Mouse (Mus musculus): Measurements from ENCODE around the gene Zfp940. TPM values are rescaled to one million over a fixed set of nuclear protein-coding genes. Genes with fewer than 3 reads are reported as not detected.

The Zfp940 gene
- total and polyA plus RNA-seq, 3 experiments, result 8.4 to 13.7 TPM; not detected in 1

- TF ChIP-seq ZC3H11A (IDR thresholded peaks at IDR 0.05; ENCODE audit: low read depth, low read length) (no peak), GATA1 (IDR thresholded peaks at IDR 0.05; ENCODE audit: low read depth, low read length) (0 out of 2 replicates have a peak, but pooled peaks have one; percentile 4), EP300 (IDR thresholded peaks at IDR 0.05; ENCODE audit: low read depth in 1 of 2, low read length in 2 of 2) (no peak), HCFC1 (IDR thresholded peaks at IDR 0.05; ENCODE audit: low read depth, low read length) (peak; percentile 92), TAL1 (IDR thresholded peaks at IDR 0.05; ENCODE audit: low read length) (no peak)
Observed at GRCm38 (mm10) chr7:29859532-29860517, 6.4 kb upstream of the Zfp940 start, which contains the start of gene Zfp420 (continued).

- peak; percentile 38 for DNase-seq (ENCODE audit: low read depth, low spot score)
- H3K9ac ChIP-seq (ENCODE audit: control insufficient read depth, low read depth, low read length, poor library complexity, severe bottlenecking), result peak overlapping the region; percentile 71
- peaks cover 0 to 2% of the 10 kb centered on the region in 2 experiments; a peak in 3 of 4 replicates for H3K4me1 ChIP-seq (ENCODE audit: control insufficient read depth in 1 of 2, insufficient read depth in 2 of 2, low read length in 2 of 2)
- H3K27ac ChIP-seq (ENCODE audit: control insufficient read depth, low read depth, low read length), result no peak overlapping the region; the same call in 1 of the 2 replicates
- H3K4me3 ChIP-seq (ENCODE audit: control insufficient read depth in 1 of 2, insufficient read depth in 1 of 2, low read depth in 2 of 2, low read length in 2 of 2), result peak overlapping the region; percentile 64 to 91
- no peaks in the 10 kb centered on the region for H3K9me3 ChIP-seq (replicated peaks; ENCODE audit: insufficient read depth, low read length)
- no peaks in the 10 kb centered on the region; a peak in 2 of 4 replicates for H3K36me3 ChIP-seq (ENCODE audit: control insufficient read depth in 1 of 2, insufficient read depth in 2 of 2, low read length in 2 of 2)
- H3K27me3 ChIP-seq (ENCODE audit: control insufficient read depth in 1 of 2, insufficient read depth in 2 of 2, low read length in 2 of 2), result no peaks in the 10 kb centered on the region
- H3K79me2 ChIP-seq (ENCODE audit: control insufficient read depth, insufficient read depth, low read length, poor library complexity), result no peaks in the 10 kb centered on the region; the same call in 1 of the 2 replicates
- no peak for TF ChIP-seq UBTF (IDR thresholded peaks at IDR 0.05; ENCODE audit: borderline replicate concordance, insufficient read depth, low read depth, low read length)
- TF ChIP-seq USF1 (IDR thresholded peaks at IDR 0.05; ENCODE audit: low read depth, low read length), result no peak
- TF ChIP-seq CTCF (IDR thresholded peaks at IDR 0.05 in 2 of 3, conservative IDR thresholded peaks at IDR 0.05 in 1 of 3; ENCODE audit: control insufficient read depth in 1 of 3, insufficient read depth in 1 of 3, low read depth in 2 of 3, low read length in 3 of 3, poor library complexity in 1 of 3, severe bottlenecking in 1 of 3), result no peak
- TF ChIP-seq POLR2AphosphoS5 (IDR thresholded peaks at IDR 0.05; ENCODE audit: borderline replicate concordance, low read depth, low read length), result no peak
- TF ChIP-seq CHD2 (IDR thresholded peaks at IDR 0.05; ENCODE audit: low read length), result no peak
- TF ChIP-seq NRF1 (IDR thresholded peaks at IDR 0.05; ENCODE audit: insufficient read depth, low read depth, low read length, poor library complexity, severe bottlenecking), result no peak
- no peak for TF ChIP-seq GABPA (IDR thresholded peaks at IDR 0.05; ENCODE audit: low read depth, low read length)
Observed at GRCm38 (mm10) chr7:29852831-29853218, 644 bp downstream of the Zfp940 start.

GRCm38 (mm10) chr7:29844616-29845015 is 8.9 kb downstream of the Zfp940 start:
- H3K9ac ChIP-seq (ENCODE audit: control insufficient read depth, low read depth, low read length, poor library complexity, severe bottlenecking), result no peak overlapping the region
- DNase-seq (ENCODE audit: low read depth, low spot score), result no peak
- H3K79me2 ChIP-seq (ENCODE audit: control insufficient read depth, insufficient read depth, low read length, poor library complexity), result no peaks in the 10 kb centered on the region
- peaks cover 0 to 4% of the 10 kb centered on the region in 2 experiments; a peak in 2 of 4 replicates for H3K36me3 ChIP-seq (ENCODE audit: control insufficient read depth in 1 of 2, insufficient read depth in 2 of 2, low read length in 2 of 2)
- H3K4me3 ChIP-seq (ENCODE audit: control insufficient read depth in 1 of 2, insufficient read depth in 1 of 2, low read depth in 2 of 2, low read length in 2 of 2), result no peak overlapping the region
- H3K4me1 ChIP-seq (ENCODE audit: control insufficient read depth in 1 of 2, insufficient read depth in 2 of 2, low read length in 2 of 2), result peaks cover 0 to under 1% of the 10 kb centered on the region in 2 experiments; a peak in 2 of 4 replicates
- H3K27me3 ChIP-seq (ENCODE audit: control insufficient read depth in 1 of 2, insufficient read depth in 2 of 2, low read length in 2 of 2), result no peaks in the 10 kb centered on the region
- no peak overlapping the region for H3K27ac ChIP-seq (ENCODE audit: control insufficient read depth, low read depth, low read length)
- TF ChIP-seq CTCF (IDR thresholded peaks at IDR 0.05 in 2 of 3, conservative IDR thresholded peaks at IDR 0.05 in 1 of 3; ENCODE audit: control insufficient read depth in 1 of 3, insufficient read depth in 1 of 3, low read depth in 2 of 3, low read length in 3 of 3, poor library complexity in 1 of 3, severe bottlenecking in 1 of 3) (no peak), MEF2A (IDR thresholded peaks at IDR 0.05; ENCODE audit: extremely low read depth, insufficient replicate concordance, low read depth, low read length, poor library complexity, severe bottlenecking) (no peak), MAFK (IDR thresholded peaks at IDR 0.05; ENCODE audit: borderline replicate concordance, low read depth, low read length) (no peak), UBTF (IDR thresholded peaks at IDR 0.05; ENCODE audit: borderline replicate concordance, insufficient read depth, low read depth, low read length) (no peak), USF2 (IDR thresholded peaks at IDR 0.05; ENCODE audit: borderline replicate concordance in 1 of 2, insufficient read depth in 1 of 2, low read depth in 1 of 2, low read length in 2 of 2) (no peak), ELF1 (IDR thresholded peaks at IDR 0.05; ENCODE audit: low read depth, low read length) (no peak), NRF1 (IDR thresholded peaks at IDR 0.05; ENCODE audit: insufficient read depth, low read depth, low read length, poor library complexity, severe bottlenecking) (no peak), GATA1 (IDR thresholded peaks at IDR 0.05; ENCODE audit: low read depth, low read length) (no peak), EP300 (IDR thresholded peaks at IDR 0.05; ENCODE audit: low read depth in 1 of 2, low read length in 2 of 2) (no peak), ZKSCAN1 (IDR thresholded peaks at IDR 0.05; ENCODE audit: low read depth, low read length) (no peak), ETS1 (IDR thresholded peaks at IDR 0.05; ENCODE audit: low read depth, low read length) (no peak), HCFC1 (IDR thresholded peaks at IDR 0.05; ENCODE audit: low read depth, low read length) (no peak), MAX (IDR thresholded peaks at IDR 0.05; ENCODE audit: low read length) (no peak), RCOR1 (IDR thresholded peaks at IDR 0.05; ENCODE audit: low read depth, low read length) (no peak), MAZ (IDR thresholded peaks at IDR 0.05; ENCODE audit: low read depth, low read length) (no peak), GABPA (IDR thresholded peaks at IDR 0.05; ENCODE audit: low read depth, low read length) (no peak), JUND (IDR thresholded peaks at IDR 0.05; ENCODE audit: low read depth, low read length) (no peak), SMC3 (IDR thresholded peaks at IDR 0.05; ENCODE audit: low read depth, low read length) (no peak)
- H3K9me3 ChIP-seq (replicated peaks; ENCODE audit: insufficient read depth, low read length), result no peaks in the 10 kb centered on the region
